Mouse (Mus musculus): Measurements from ENCODE around the gene Klc4.

The Klc4 gene

GRCm38 (mm10) chr17:46621324-46621723, 24.5 kb downstream of the Klc4 start:
- in situ Hi-C loops (cut with MboI) = no loop called here

GRCm38 (mm10) chr17:46619683-46620357, 26.0 kb downstream of the Klc4 start:
- in situ Hi-C loops (cut with MboI) = no loop called here

DNA sequence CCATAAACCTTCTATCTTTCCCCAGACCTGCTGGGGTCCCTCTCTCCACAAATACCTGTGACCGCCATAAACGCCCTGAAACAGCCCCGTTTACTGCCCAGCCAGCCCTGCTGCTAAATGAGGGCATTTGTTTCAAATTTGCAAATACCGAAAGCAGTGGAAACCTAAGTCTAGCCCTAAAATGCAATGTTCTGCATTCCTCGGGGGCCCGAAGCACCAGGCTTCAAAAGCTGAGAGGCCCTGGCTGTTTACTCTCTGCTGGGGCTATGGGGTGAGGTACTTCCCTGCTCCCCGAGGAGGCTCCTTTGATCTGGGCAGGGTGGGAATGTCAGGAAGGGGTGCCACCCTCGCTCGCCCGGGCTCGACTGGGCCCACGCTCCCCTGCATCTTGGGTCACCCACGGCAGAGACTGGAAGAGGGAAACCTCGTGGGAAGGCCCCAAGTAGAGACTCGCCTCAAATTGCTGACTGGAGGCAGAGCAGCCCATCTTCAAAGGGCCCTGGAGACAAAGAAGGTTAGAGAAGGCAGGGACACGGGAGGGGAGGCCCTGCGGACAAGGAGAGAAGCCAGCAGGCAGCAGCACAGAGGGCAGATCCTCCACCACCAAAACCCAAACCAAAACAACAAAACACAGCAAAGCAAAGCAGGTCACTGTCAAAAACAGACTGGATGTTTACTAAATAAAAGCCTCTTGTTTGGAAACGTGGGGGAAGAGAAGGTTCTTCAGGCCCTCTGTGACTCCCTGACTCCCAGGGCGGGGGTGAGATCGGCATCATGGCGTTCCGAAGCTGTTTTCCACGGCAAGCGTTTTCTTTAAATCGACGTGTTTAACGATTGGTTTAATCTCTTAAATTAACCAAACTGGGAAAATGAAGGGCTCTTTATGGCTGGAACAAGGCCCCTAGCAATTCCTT, 26.8 kb downstream of the Klc4 start:
- in situ Hi-C loops (cut with MboI) = no loop called here

DNA sequence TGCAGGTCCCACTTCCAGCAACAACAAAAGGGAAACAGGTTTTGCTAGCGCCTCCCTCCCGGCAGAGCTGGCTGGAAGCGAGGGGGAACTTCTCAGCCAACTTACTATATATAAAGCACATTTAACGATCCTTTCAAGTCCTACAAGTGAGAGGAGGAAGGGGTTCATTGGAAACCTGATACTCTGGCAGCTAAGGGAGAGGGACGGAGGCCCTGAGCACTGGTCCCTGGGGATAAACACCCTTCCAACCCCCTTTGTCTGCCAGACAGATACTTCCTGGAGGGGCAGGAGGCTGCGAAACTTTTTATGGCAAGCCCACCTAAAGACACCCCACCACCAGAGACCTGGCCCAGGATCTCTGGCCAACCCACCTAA, 27.4 kb downstream of the Klc4 start:
- in situ Hi-C loops (cut with MboI) = no loop called here

DNA sequence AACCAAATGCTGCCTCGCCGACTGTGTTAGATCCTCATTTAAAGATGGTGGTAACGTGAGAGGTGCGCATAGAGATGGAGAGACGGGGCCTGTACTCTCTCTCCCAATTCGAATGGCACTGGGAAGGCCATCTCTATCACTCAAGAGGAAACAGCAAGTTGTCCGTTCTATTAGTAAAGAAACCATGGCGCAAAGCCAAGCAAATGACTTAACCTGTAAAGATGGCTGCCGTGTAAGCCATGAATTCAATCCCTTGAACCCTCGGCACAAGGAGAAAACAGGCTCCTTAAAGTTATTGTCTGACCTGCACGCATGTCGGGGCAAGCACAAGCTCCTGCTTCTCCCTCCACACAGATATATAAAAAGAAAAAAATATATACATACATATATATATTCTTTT, 28.0 kb downstream of the Klc4 start:
- in situ Hi-C loops (cut with MboI) = no loop called here

GRCm38 (mm10) chr17:46613229-46613628, 32.6 kb downstream of the Klc4 start:
- in situ Hi-C loops (cut with MboI) = no loop called here

- in situ Hi-C loops (cut with MboI) = no loop called here
Observed at GRCm38 (mm10) chr17:46612820-46613219, 33.0 kb downstream of the Klc4 start.

DNA sequence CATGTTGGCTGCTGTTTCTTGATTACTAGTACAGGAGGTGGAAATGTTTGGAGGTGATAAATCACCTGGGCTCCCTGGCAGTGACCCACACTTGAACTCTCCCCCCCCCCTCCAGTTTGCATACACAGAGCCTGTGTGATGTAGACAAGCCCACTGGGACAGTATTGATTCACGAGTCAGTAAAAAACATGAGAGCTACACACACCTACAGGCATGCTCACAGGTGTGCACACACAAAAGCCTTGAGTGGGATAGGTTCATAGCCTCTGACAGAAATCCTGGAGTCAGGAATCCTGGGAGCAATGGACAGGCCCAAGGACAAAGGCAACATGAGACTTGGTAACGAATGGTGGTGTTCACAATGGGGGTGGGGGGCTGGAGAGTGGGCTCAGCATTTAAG, 33.6 kb downstream of the Klc4 start:
- in situ Hi-C loops (cut with MboI) = no loop called here

DNA sequence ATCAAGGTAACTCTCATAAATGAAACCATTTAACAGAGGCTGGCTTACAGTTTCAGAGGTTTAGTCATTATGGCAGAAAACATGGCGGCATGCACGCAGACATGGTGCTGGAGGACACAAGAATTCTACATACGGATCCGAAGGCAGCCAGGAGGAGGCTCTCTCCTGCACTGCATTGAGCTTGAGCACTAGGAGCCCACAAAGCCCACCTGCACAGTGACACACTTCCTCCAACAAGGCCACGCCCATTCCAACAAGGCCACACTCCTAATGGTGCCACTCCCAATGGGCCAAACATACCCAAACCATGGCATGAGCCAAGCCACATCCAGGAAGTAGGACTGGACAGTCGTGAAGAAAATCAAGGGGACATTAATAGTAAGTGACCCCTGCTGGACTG, 34.5 kb downstream of the Klc4 start:
- in situ Hi-C loops (cut with MboI) = no loop called here

GRCm38 (mm10) chr17:46609721-46610514, 35.9 kb downstream of the Klc4 start:
- in situ Hi-C loops (cut with MboI) = no loop called here

GRCm38 (mm10) chr17:46605987-46606386, 39.8 kb downstream of the Klc4 start:
- in situ Hi-C loops (cut with MboI) = no loop called here

DNA sequence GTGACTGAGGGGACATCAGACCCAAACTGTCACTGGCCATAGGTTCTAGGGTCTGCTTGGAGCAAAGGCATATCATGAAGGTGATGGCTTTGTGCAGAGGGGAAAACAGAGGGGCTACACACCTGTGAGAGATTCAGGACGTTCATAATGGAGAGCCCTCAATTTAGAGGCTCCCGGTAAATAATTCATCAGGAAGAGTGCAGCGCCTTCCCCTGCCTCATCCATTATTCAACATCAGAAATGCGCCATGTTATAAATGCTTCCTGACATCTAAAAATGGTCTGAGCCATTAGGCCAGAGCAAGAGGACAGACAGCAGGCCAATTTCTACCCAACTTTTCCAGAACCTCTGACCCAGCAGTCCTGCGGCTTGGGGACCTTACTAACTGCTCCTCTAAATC, 40.7 kb downstream of the Klc4 start:
- in situ Hi-C loops (cut with MboI) = no loop called here

- in situ Hi-C loops (cut with MboI) = no loop called here
Observed at GRCm38 (mm10) chr17:46603229-46603628, 42.6 kb downstream of the Klc4 start.

DNA sequence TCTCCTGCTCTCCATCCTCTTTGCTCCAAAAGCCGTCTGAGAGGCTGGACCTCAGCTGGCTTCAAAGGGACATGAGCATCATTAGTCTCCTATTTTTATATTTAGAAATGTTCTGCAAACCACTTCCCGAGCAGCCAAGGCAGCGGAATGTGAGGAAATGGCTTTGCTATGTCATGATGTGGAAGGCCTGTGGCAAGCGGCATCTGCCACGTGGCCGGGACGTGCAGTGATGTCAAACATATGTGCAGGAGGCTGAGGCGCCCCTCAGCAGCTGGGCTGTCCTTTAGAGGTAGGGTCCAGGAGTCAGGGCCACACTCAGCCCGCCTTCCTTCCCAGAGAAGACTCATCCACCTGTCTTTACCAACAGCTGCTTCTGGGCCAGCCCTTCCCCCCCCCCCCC, 43.6 kb downstream of the Klc4 start:
- in situ Hi-C loops (cut with MboI) = no loop called here

- in situ Hi-C loops (cut with MboI) = no loop called here
Observed at GRCm38 (mm10) chr17:46600569-46600968, 45.3 kb downstream of the Klc4 start.

GRCm38 (mm10) chr17:46598963-46599362, 46.9 kb downstream of the Klc4 start:
- in situ Hi-C loops (cut with MboI) = no loop called here

- in situ Hi-C loops (cut with MboI) = no loop called here
Observed at GRCm38 (mm10) chr17:46597956-46598355, 47.9 kb downstream of the Klc4 start.

- in situ Hi-C loops (cut with MboI) = no loop called here
Observed at GRCm38 (mm10) chr17:46595336-46595735, 50.5 kb downstream of the Klc4 start.

DNA sequence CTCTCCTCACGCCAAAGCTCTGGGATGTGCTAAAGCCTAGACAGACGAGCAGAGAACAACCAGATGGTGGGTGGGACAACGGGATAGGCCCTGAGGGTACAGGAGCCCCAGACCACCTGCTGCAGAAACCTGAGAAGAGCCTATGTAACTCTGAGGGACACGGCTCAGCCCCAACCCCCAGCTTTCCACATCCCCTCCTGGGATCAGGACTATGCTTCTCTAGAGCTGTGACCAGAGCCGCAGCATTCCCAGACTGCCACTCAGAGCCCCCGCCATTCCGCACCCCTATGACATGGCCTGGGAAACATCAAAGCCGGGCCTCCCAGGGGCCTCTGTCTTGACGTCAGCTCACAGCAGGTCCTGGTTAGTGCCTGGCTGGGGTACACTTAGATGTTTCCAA, 51.2 kb downstream of the Klc4 start:
- in situ Hi-C loops (cut with MboI) = no loop called here

DNA sequence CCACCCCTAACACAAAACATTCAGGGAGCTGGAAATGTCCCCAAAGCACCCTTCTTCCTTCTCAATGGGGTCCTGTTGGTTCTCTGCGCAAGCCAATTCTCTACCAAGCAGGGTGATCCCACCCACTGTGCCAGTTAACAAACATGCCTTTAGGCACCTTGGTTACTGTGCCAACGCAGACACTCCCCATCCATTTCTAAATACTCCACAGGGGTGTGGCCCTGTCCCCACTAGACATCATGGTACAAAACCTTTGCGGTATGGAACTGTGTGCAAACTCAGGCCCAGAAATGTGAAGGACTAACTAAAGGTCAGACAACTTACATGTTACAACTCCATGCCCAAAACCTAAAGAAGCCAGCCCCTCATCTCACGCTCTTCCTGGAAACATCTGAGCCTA, 52.7 kb downstream of the Klc4 start:
- in situ Hi-C loops (cut with MboI) = no loop called here

DNA sequence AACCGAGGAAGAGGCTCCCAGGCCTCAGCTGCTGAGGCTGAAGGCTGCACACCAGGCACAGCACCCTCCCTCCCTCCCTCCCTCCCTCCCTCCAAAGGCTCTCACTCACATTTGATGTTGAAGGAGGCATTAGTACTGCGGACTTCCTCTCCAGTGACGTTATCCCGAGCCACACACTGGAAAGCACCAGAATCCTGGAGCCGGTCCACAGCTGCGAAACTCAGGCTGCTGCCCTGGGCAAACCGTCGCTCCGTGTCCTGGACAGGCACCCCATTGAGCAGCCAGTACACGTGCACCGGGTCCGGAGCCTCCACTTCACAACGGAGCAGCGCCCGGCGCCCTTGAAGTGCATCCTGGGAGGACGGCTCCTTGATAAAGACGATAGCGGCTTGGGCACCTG, 54.4 kb downstream of the Klc4 start:
- in situ Hi-C loops (cut with MboI) = no loop called here

DNA sequence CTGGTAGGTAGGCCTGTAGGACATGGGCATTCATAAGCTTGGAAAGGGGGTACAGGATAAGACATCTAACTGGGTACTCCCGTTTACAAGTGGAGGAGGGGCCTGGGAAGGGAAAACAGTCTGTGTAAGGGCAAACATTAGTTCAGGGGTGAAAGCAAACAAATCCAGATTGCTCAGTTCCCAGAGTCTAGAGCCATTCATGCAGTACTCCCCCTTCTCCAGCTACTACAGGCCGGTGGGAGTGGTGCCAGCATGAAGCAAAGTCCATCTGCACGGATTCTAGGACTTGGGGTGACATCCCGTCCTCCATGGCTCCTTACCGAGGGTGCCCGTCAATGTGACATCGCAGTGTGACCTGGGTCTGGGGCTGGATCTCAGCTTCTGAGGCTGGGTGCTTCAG, 55.4 kb downstream of the Klc4 start:
- in situ Hi-C loops (cut with MboI) = no loop called here
